Mouse (Mus musculus): Measurements from ENCODE around the gene Nfkbia. TPM values are rescaled to one million over a fixed set of nuclear protein-coding genes. Genes with fewer than 3 reads are reported as not detected.

Nfkbia gene
- polyA plus RNA-seq, 1 experiment from 2014 or later: 49.6 TPM

DNA sequence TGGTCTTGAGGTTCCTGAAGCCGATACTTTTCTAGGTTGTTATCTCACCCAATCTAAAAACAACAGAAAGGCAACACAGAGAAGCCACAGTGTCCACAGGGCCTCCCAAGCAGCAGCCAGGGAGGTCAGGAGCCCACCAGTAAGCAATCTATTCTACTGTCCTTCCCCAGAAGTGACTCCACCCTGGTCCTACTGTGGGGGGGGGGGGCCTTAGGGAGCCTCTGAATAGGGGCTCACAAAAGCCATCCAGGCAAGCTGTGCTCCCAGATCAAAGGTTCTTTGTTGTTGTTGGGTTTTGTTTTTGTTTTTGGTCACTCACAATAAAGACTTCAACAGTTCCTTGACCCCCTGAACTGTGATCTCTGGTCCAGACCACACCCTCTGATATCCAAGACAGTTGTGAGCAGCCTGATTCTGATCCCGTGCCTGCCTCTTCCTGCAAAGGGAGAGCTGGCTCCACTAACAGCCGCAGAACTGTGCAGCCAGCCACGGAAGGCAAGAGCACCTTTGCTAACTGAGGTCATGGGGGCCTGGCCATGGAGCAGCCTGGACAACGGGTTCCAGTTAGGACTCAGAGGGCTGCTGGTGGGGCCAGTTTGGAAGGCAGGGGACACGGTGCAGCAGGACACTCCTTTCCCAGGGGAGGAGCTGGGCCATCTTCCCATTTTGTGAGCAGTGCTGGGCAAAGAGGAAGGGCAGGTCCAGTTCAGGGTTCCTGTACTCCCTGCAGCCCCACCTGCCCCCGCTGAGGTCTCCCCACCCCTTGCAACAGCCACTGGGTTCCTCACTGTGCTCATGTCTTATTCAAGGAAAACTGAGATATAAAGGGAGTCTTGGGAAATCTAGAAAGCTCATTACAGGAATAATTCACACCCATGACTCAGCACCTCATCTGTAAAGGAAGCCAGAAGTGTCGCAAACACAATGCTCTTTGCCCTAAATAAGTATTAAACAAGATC lies 18.9 kb downstream of the Nfkbia start:
- Histone ChIP-seq H3K4me3 (replicated peaks; ENCODE audit: low read depth, low read length) (no peak overlapping the region), H3K4me1 (ENCODE audit: control insufficient read depth, insufficient read depth, low read length) (0 out of 2 replicates have a peak, but pooled peaks cover 4% of the 10 kb centered on the region), H3K36me3 (ENCODE audit: control insufficient read depth, insufficient read depth, low read length) (no peaks in the 10 kb centered on the region), H3K9me3 (ENCODE audit: control insufficient read depth, low read length) (no peaks in the 10 kb centered on the region), H3K27me3 (ENCODE audit: control insufficient read depth, insufficient read depth, low read length) (no peaks in the 10 kb centered on the region; the same call in 1 of the 2 replicates), H3K4me2 (ENCODE audit: low read length) (no peak overlapping the region), H3K27ac (replicated peaks; ENCODE audit: low read depth, low read length) (no peak overlapping the region), H3K9ac (replicated peaks; ENCODE audit: low read length) (no peak overlapping the region)
- no peak for DNase-seq
- 22% methylated on average over 8 of the region's 8 CpGs for WGBS
- no peak; the same call in 1 of the 2 replicates for ATAC-seq (ENCODE audit: low FRiP score, low TSS enrichment)

DNA sequence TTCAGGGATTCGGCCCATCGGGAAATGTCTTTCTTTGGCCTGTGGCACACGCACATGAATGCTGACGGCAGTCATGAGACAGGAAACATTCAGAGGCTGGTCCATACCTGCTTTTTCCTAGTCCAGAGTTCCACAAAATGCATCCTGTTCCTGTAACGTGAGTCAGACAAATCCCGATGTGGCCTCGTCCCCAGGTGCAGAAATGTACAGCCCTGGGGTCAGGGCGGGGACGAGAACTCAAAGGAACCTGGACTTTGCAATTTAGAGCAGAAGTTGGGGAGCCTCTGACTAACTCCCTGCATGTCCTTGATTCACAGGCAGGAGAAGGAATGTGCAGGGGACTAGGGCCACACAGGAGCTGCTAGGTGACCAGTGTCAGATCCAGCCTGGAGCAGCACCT lies 21.1 kb downstream of the Nfkbia start:
- Histone ChIP-seq H3K9ac (replicated peaks; ENCODE audit: low read length) (no peak overlapping the region), H3K9me3 (ENCODE audit: control insufficient read depth, low read length) (no peaks in the 10 kb centered on the region), H3K27me3 (ENCODE audit: control insufficient read depth, insufficient read depth, low read length) (no peaks in the 10 kb centered on the region; the same call in 1 of the 2 replicates), H3K36me3 (ENCODE audit: control insufficient read depth, insufficient read depth, low read length) (no peaks in the 10 kb centered on the region), H3K27ac (replicated peaks; ENCODE audit: low read depth, low read length) (no peak overlapping the region), H3K4me3 (replicated peaks; ENCODE audit: low read depth, low read length) (no peak overlapping the region), H3K4me1 (ENCODE audit: control insufficient read depth, insufficient read depth, low read length) (peaks cover 18% of the 10 kb centered on the region), H3K4me2 (ENCODE audit: low read length) (no peak overlapping the region)
- 93% methylated on average over 9 of the region's 9 CpGs for WGBS
- ATAC-seq (ENCODE audit: low FRiP score, low TSS enrichment) (no peak), DNase-seq (no peak)

DNA sequence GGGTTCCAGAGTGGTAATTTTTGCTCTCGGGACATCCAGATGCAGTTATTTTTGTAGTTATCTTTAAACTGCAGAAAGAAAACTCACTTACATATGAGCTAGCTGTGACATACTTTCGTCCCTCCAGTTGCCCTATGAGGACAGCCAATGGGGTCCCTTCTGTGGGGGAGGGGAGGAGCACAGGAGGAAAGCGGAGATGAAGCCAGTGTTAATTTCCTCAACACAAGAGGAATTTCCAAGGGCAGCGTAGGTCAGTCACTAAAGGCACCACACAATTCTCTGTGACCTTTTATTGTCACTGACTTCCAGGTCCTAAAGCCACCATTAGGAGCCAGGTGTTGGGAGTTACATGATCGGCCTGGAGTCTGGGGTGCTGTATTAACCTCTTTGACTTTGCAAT lies 22.0 kb downstream of the Nfkbia start:
- Histone ChIP-seq H3K36me3 (ENCODE audit: control insufficient read depth, insufficient read depth, low read length) (no peaks in the 10 kb centered on the region), H3K9me3 (ENCODE audit: control insufficient read depth, low read length) (no peaks in the 10 kb centered on the region), H3K27me3 (ENCODE audit: control insufficient read depth, insufficient read depth, low read length) (no peaks in the 10 kb centered on the region; the same call in 1 of the 2 replicates), H3K4me1 (ENCODE audit: control insufficient read depth, insufficient read depth, low read length) (peaks cover 27% of the 10 kb centered on the region), H3K9ac (replicated peaks; ENCODE audit: low read length) (no peak overlapping the region), H3K4me2 (ENCODE audit: low read length) (no peak overlapping the region), H3K27ac (replicated peaks; ENCODE audit: low read depth, low read length) (no peak overlapping the region), H3K4me3 (replicated peaks; ENCODE audit: low read depth, low read length) (no peak overlapping the region)
- 57% methylated on average over 5 of the region's 5 CpGs for WGBS
- DNase-seq (no peak), ATAC-seq (ENCODE audit: low FRiP score, low TSS enrichment) (no peak)

DNA sequence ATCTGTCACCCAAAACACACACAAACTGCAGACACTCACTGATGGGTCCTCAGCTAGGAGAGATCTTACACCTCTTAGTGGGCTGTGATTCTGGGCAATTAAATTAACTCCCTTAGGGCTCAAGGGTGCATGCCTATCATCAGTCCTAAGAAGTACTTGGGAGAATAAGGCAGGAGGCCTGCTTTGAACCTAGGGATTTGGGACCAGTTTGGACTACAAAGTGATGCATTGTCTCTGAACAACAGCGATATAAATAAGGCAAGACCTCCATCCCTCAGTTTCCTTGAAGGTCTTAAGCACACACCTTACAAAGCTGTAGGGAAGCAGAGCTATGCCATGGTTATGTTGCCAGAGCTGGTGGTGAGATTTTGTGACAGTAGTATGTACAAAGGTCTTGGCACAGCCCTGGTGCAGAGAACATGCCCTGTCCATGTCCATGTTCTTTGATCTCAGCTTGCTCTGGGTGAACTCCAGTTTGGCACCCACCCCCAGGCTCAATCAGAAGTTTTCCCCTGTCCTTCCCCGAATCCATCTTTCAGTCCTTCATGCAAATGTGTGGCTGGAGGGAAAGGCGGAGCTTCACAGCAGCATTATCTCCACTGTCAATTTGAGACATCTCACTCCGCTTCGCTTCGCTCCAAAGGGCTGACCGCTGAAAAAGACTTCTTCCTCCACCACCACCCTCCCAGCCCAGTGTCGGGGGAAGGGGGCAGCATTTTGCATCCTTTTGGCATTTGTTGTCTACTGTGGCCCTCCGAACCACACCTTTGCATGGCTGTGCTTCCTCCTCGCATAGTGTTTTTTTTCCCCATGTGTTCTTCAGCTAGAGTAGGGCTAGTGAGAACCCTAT lies 24.9 kb downstream of the Nfkbia start:
- Histone ChIP-seq H3K27me3 (ENCODE audit: control insufficient read depth, insufficient read depth, low read length) (no peaks in the 10 kb centered on the region), H3K4me3 (replicated peaks; ENCODE audit: low read depth, low read length) (no peak overlapping the region), H3K4me1 (ENCODE audit: control insufficient read depth, insufficient read depth, low read length) (peaks cover 40% of the 10 kb centered on the region), H3K4me2 (ENCODE audit: low read length) (no peak overlapping the region), H3K9ac (replicated peaks; ENCODE audit: low read length) (no peak overlapping the region), H3K27ac (replicated peaks; ENCODE audit: low read depth, low read length) (no peak overlapping the region), H3K9me3 (ENCODE audit: control insufficient read depth, low read length) (no peaks in the 10 kb centered on the region), H3K36me3 (ENCODE audit: control insufficient read depth, insufficient read depth, low read length) (no peaks in the 10 kb centered on the region)
- no peak for ATAC-seq (ENCODE audit: low FRiP score, low TSS enrichment)
- DNase-seq: no peak
- WGBS: 22% methylated on average over 10 of the region's 10 CpGs

DNA sequence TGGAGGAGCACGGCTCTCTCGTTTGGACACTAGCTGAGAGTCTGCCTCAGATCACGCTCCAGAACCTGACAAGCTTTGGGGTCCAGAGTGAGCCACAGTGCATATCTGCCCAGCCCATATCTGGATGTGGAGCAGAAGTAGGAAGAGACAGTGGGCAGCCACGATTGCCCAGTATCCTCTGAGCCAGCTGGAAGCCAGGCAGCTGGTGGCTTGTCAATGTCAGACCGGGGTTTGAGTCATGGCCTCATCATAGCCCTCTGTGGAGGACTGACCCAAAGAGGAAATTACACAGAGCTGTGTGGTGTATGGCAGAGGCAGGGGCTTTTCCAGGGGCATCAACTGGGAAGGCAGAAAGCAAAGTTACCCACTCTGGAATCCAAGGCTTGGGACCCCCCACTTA lies 25.6 kb downstream of the Nfkbia start:
- H3K36me3 ChIP-seq (ENCODE audit: control insufficient read depth, insufficient read depth, low read length): no peaks in the 10 kb centered on the region
- 69% methylated on average over 5 of the region's 5 CpGs for WGBS
- peaks cover 40% of the 10 kb centered on the region for H3K4me1 ChIP-seq (ENCODE audit: control insufficient read depth, insufficient read depth, low read length)
- no peak overlapping the region for H3K27ac ChIP-seq (replicated peaks; ENCODE audit: low read depth, low read length)
- no peaks in the 10 kb centered on the region for H3K9me3 ChIP-seq (ENCODE audit: control insufficient read depth, low read length)
- no peak overlapping the region for H3K4me3 ChIP-seq (replicated peaks; ENCODE audit: low read depth, low read length)
- no peak overlapping the region for H3K9ac ChIP-seq (replicated peaks; ENCODE audit: low read length)
- DNase-seq (no peak), ATAC-seq (ENCODE audit: low FRiP score, low TSS enrichment) (no peak)
- H3K27me3 ChIP-seq (ENCODE audit: control insufficient read depth, insufficient read depth, low read length): no peaks in the 10 kb centered on the region
- no peak overlapping the region for H3K4me2 ChIP-seq (ENCODE audit: low read length)

DNA sequence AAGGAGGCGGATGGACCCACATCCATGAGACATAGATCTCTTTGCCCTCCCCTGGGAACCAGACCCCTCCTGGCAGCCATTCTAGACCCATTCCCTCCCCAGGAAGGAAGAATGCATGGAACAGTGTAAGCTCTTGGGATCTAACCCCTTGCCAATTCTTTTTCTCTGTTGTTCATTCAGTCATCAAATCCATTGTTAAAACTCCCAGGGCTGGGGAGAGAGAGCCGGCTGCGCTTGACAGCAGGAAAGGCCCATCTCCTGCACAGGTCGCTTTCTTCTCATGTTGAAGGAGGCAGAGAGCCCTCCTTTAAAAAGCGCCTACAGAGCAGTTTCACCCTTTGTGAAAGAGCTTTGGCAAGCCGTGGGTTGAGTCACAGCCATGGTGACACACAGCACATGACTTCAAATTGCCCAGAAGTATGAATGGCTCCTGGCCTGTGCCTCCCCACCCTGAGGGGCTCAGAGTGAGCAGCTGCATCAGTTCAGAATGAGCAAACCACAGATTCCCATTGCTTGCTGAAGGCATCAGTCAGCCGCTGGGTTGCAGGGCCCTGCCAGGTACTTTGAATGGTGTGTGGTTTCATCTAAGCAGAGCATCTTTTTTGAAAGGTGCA lies 26.3 kb downstream of the Nfkbia start:
- no peaks in the 10 kb centered on the region for H3K36me3 ChIP-seq (ENCODE audit: control insufficient read depth, insufficient read depth, low read length)
- peaks cover 40% of the 10 kb centered on the region for H3K4me1 ChIP-seq (ENCODE audit: control insufficient read depth, insufficient read depth, low read length)
- H3K4me2 ChIP-seq (ENCODE audit: low read length): no peak overlapping the region
- ATAC-seq (ENCODE audit: low FRiP score, low TSS enrichment): no peak
- WGBS: 36% methylated on average over 7 of the region's 7 CpGs
- H3K27me3 ChIP-seq (ENCODE audit: control insufficient read depth, insufficient read depth, low read length): no peaks in the 10 kb centered on the region
- H3K4me3 ChIP-seq (replicated peaks; ENCODE audit: low read depth, low read length): no peak overlapping the region
- no peak overlapping the region for H3K9ac ChIP-seq (replicated peaks; ENCODE audit: low read length)
- H3K9me3 ChIP-seq (ENCODE audit: control insufficient read depth, low read length): no peaks in the 10 kb centered on the region
- DNase-seq: no peak
- no peak overlapping the region for H3K27ac ChIP-seq (replicated peaks; ENCODE audit: low read depth, low read length)

DNA sequence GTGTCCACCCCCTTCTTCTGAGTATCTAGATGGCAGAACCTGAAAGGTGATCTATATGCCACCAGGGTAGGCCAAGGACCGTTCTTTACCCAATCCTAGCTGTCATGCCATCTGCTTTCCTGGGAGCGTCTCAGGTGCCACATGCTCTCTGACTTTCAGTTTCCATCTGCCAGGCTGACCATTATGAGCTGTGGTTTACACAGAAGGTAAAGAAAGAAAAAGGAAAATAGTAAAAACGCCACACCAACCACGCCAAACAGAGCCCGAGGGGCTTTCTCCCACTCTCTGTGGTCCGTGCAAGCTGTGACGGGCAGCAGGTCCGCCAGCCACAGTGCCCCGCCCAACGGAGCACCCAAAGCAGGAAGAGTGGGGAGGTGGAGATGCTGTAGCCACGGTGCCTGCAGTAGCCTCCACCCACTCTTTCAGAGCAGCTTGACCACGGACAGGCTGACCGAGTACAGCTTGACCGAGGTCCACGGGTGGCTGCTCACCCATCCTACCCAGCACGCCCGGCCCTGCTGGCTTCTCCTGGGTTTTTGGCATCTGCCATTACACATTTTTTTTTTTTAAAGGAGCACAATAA lies 27.0 kb downstream of the Nfkbia start:
- H3K27ac ChIP-seq (replicated peaks; ENCODE audit: low read depth, low read length): no peak overlapping the region
- WGBS: 71% methylated on average over 17 of the region's 17 CpGs
- no peaks in the 10 kb centered on the region for H3K36me3 ChIP-seq (ENCODE audit: control insufficient read depth, insufficient read depth, low read length)
- peaks cover 40% of the 10 kb centered on the region for H3K4me1 ChIP-seq (ENCODE audit: control insufficient read depth, insufficient read depth, low read length)
- no peak for ATAC-seq (ENCODE audit: low FRiP score, low TSS enrichment)
- H3K4me2 ChIP-seq (ENCODE audit: low read length): no peak overlapping the region
- H3K9ac ChIP-seq (replicated peaks; ENCODE audit: low read length): no peak overlapping the region
- no peak for DNase-seq
- no peak overlapping the region for H3K4me3 ChIP-seq (replicated peaks; ENCODE audit: low read depth, low read length)
- no peaks in the 10 kb centered on the region for H3K27me3 ChIP-seq (ENCODE audit: control insufficient read depth, insufficient read depth, low read length)
- no peaks in the 10 kb centered on the region for H3K9me3 ChIP-seq (ENCODE audit: control insufficient read depth, low read length)

DNA sequence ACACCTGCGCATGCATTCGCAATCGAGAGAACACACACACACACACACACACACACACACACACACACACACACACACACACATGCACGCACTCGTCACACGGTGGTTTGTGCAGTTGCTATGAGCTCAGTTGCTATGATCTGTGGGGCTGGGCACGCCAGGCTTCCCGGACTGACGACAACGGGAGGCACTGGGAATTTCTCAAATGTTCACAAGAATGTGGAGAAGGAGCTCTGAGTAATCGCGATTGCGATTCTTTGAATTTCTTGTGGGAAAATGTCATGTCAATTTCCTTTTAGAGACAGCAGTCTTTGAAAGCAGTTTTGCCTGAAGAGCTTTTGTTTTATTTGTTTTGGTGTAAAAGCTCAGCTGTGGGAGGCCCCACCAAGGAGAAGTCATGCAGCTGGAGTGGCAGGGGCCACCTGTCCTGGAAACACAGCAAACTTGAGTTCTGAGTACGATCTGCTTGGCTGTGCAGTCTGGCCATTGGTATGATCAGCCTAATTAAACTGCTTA lies 27.5 kb downstream of the Nfkbia start:
- no peak overlapping the region for H3K4me3 ChIP-seq (replicated peaks; ENCODE audit: low read depth, low read length)
- DNase-seq: peak; percentile 53
- no peaks in the 10 kb centered on the region for H3K36me3 ChIP-seq (ENCODE audit: control insufficient read depth, insufficient read depth, low read length)
- ATAC-seq (ENCODE audit: low FRiP score, low TSS enrichment): no peak
- no peaks in the 10 kb centered on the region for H3K9me3 ChIP-seq (ENCODE audit: control insufficient read depth, low read length)
- H3K27me3 ChIP-seq (ENCODE audit: control insufficient read depth, insufficient read depth, low read length): no peaks in the 10 kb centered on the region
- no peak overlapping the region for H3K9ac ChIP-seq (replicated peaks; ENCODE audit: low read length)
- H3K4me2 ChIP-seq (ENCODE audit: low read length): peak overlapping the region; percentile 28; the same call in 1 of the 2 replicates
- WGBS: 33% methylated on average over 14 of the region's 14 CpGs
- H3K4me1 ChIP-seq (ENCODE audit: control insufficient read depth, insufficient read depth, low read length): peaks cover 40% of the 10 kb centered on the region
- peak overlapping the region; percentile 65; the same call in 1 of the 2 replicates for H3K27ac ChIP-seq (replicated peaks; ENCODE audit: low read depth, low read length)
